Mouse (Mus musculus) stomach, postnatal 0 days (tissue): ENCODE measurements around the gene Kcnd3. TPM values are rescaled to one million over a fixed set of nuclear protein-coding genes. Genes with fewer than 3 reads are reported as not detected.

Experiments
- ATAC-seq: fragments of 200-750 bp; cut with Nextera tagmentation; 2 replicates; pipeline ENCODE4 v1.8.0; 2017; ENCODE audit not compliant: low FRiP score, low TSS enrichment
- DNase-seq: peaks from one replicate; pipeline ENCODE4 v3.0.0-alpha.2; 2016; ENCODE audit warnings: low spot score
- H3K27ac ChIP-seq: fragments of 300-500 bp; sonication (generic); replicated peaks from 2 replicates; pipeline ENCODE4 v1.5.1; 2014; ENCODE audit warnings: mild to moderate bottlenecking, control low read depth
- H3K27me3 ChIP-seq: fragments of 300-500 bp; sonication (generic); 2 replicates; pipeline ENCODE4 v1.6.1; 2014; ENCODE audit warnings: low read length; ENCODE audit not compliant: control insufficient read depth, insufficient read depth
- H3K36me3 ChIP-seq: fragments of 300-500 bp; sonication (generic); 2 replicates; pipeline ENCODE4 v1.6.1; 2014; ENCODE audit warnings: low read length, mixed read lengths; ENCODE audit not compliant: control insufficient read depth, insufficient read depth
- H3K4me1 ChIP-seq: fragments of 300-500 bp; sonication (generic); replicated peaks from 2 replicates; pipeline ENCODE4 v1.6.1; 2014; ENCODE audit warnings: antibody characterized with exemption; ENCODE audit not compliant: control insufficient read depth, insufficient read depth
- H3K4me2 ChIP-seq: fragments of 300-500 bp; sonication (generic); replicated peaks from 2 replicates; pipeline ENCODE4 v1.6.1; 2014; ENCODE audit warnings: low read depth, mild to moderate bottlenecking, control low read depth, moderate library complexity
- H3K4me3 ChIP-seq: fragments of 300-500 bp; sonication (generic); 2 replicates; pipeline ENCODE4 v1.5.1; 2014; ENCODE audit warnings: low read depth, low read length, control low read depth
- H3K9ac ChIP-seq: fragments of 300-500 bp; sonication (generic); 2 replicates; pipeline ENCODE4 v1.6.1; 2014; ENCODE audit warnings: mild to moderate bottlenecking, low read length, control low read depth, mixed read lengths
- H3K9me3 ChIP-seq: fragments of 300-500 bp; sonication (generic); 2 replicates; pipeline ENCODE4 v1.6.1; 2016; ENCODE audit warnings: low read length; ENCODE audit not compliant: control insufficient read depth
- CTCF ChIP-seq: IDR thresholded peaks from 2 replicates; pipeline ENCODE4 v1.5.1; 2016; ENCODE audit warnings: antibody characterized with exemption, low read depth, mild to moderate bottlenecking, moderate library complexity
- EP300 ChIP-seq: optimal IDR thresholded peaks from 2 replicates; pipeline ENCODE3; 2016; ENCODE audit warnings: antibody characterized with exemption
- WGBS: fragments of 180-500 bp; shearing (Covaris S2); extraction: QIAGEN DNeasy Blood & Tissue Kit; methylation state at CpG from one replicate; pipeline ENCODE4 v1.1.7; 2014; 5-methylcytosine and 5-hydroxymethylcytosine counted together
- polyA plus RNA-seq: library from polyadenylated mRNA; unstranded; fragments of >200 nt; fragmentation: Nextera tagmentation; extraction: Ambion mirVana; gene quantifications from 2 replicates; pipeline ENCODE4 v1.2.1, GENCODE M21; 2015

Gene Kcnd3
- polyA plus RNA-seq, 1 experiment from 2014 or later, result 2.4 TPM

GRCm38 (mm10) chr3:105655031-105655585 lies 203.0 kb downstream of the Kcnd3 start:
- TF ChIP-seq EP300 (no peak), CTCF (no peak)
- no peaks in the 10 kb centered on the region for H3K4me1 ChIP-seq
- no peaks in the 10 kb centered on the region for H3K9me3 ChIP-seq
- DNase-seq (no peak), ATAC-seq (no peak)
- no peak overlapping the region for H3K9ac ChIP-seq
- no peaks in the 10 kb centered on the region for H3K27me3 ChIP-seq
- WGBS, result 87% methylated on average over 11 of the region's 11 CpGs
- H3K27ac ChIP-seq, result no peak overlapping the region
- H3K4me2 ChIP-seq, result no peak overlapping the region
- H3K4me3 ChIP-seq, result no peak overlapping the region
- H3K36me3 ChIP-seq, result no peaks in the 10 kb centered on the region

- H3K4me2 ChIP-seq, result no peak overlapping the region
- no peaks in the 10 kb centered on the region for H3K36me3 ChIP-seq
- no peaks in the 10 kb centered on the region for H3K27me3 ChIP-seq
- no peaks in the 10 kb centered on the region for H3K4me1 ChIP-seq
- no peak for ATAC-seq
- H3K9ac ChIP-seq, result no peak overlapping the region
- H3K9me3 ChIP-seq, result no peaks in the 10 kb centered on the region
- 28% methylated on average over 2 of the region's 2 CpGs for WGBS
- no peak overlapping the region for H3K27ac ChIP-seq
- no peak for DNase-seq
- TF ChIP-seq CTCF, result no peak
- no peak for TF ChIP-seq EP300
- H3K4me3 ChIP-seq, result no peak overlapping the region
Measured at GRCm38 (mm10) chr3:105660530-105660929, 208.4 kb downstream of the Kcnd3 start.

GRCm38 (mm10) chr3:105663043-105663442 lies 210.9 kb downstream of the Kcnd3 start:
- DNase-seq (no peak), ATAC-seq (no peak; the same call in 1 of the 2 replicates)
- no peaks in the 10 kb centered on the region for H3K9me3 ChIP-seq
- no peak overlapping the region for H3K9ac ChIP-seq
- H3K36me3 ChIP-seq, result no peaks in the 10 kb centered on the region
- H3K4me3 ChIP-seq, result no peak overlapping the region
- no peaks in the 10 kb centered on the region for H3K4me1 ChIP-seq
- WGBS, result 34% methylated on average over 8 of the region's 8 CpGs
- TF ChIP-seq CTCF, result peak; percentile 57
- no peak for TF ChIP-seq EP300
- no peak overlapping the region for H3K27ac ChIP-seq
- no peak overlapping the region for H3K4me2 ChIP-seq
- no peaks in the 10 kb centered on the region for H3K27me3 ChIP-seq

GRCm38 (mm10) chr3:105665105-105665765 lies 213.1 kb downstream of the Kcnd3 start:
- Histone ChIP-seq H3K27ac (no peak overlapping the region), H3K27me3 (no peaks in the 10 kb centered on the region), H3K9ac (no peak overlapping the region), H3K4me2 (no peak overlapping the region), H3K4me1 (no peaks in the 10 kb centered on the region), H3K4me3 (no peak overlapping the region), H3K9me3 (no peaks in the 10 kb centered on the region), H3K36me3 (no peaks in the 10 kb centered on the region)
- no peak for DNase-seq
- ATAC-seq, result no peak
- no peak for TF ChIP-seq EP300
- no peak for TF ChIP-seq CTCF
- 79% methylated on average over 9 of the region's 9 CpGs for WGBS

- H3K4me3 ChIP-seq, result no peak overlapping the region
- no peak overlapping the region for H3K27ac ChIP-seq
- no peak overlapping the region for H3K9ac ChIP-seq
- no peaks in the 10 kb centered on the region for H3K9me3 ChIP-seq
- TF ChIP-seq EP300, result no peak
- TF ChIP-seq CTCF, result peak; percentile 29; the same call in 1 of the 2 replicates
- H3K27me3 ChIP-seq, result no peaks in the 10 kb centered on the region
- H3K36me3 ChIP-seq, result no peaks in the 10 kb centered on the region
- WGBS, result 76% methylated on average over 4 of the region's 4 CpGs
- no peak for DNase-seq
- H3K4me2 ChIP-seq, result no peak overlapping the region
- no peaks in the 10 kb centered on the region for H3K4me1 ChIP-seq
- ATAC-seq, result no peak
Measured at GRCm38 (mm10) chr3:105666996-105667523, 214.9 kb downstream of the Kcnd3 start.

- no peak overlapping the region for H3K4me3 ChIP-seq
- no peak for DNase-seq
- ATAC-seq, result no peak
- H3K4me1 ChIP-seq, result no peaks in the 10 kb centered on the region
- H3K9me3 ChIP-seq, result no peaks in the 10 kb centered on the region
- H3K4me2 ChIP-seq, result no peak overlapping the region
- 51% methylated on average over 9 of the region's 9 CpGs for WGBS
- no peaks in the 10 kb centered on the region for H3K36me3 ChIP-seq
- no peak for TF ChIP-seq EP300
- TF ChIP-seq CTCF, result 0 out of 2 replicates have a peak, but pooled peaks have one; percentile 23
- H3K27me3 ChIP-seq, result no peaks in the 10 kb centered on the region
- no peak overlapping the region for H3K27ac ChIP-seq
- no peak overlapping the region for H3K9ac ChIP-seq
Measured at GRCm38 (mm10) chr3:105668161-105668560, 216.0 kb downstream of the Kcnd3 start.
